Mouse (Mus musculus) MEL (cell line): ENCODE results near the gene Shroom4.

Experiments
- CTCF ChIP-seq, 3 experiments: IDR thresholded peaks in 2 of 3; conservative IDR thresholded peaks in 1 of 3; 2 replicates each; pipeline ENCODE4 v1.5.1; 2011 to 2012; ENCODE audit warnings: low read length in 3 of 3, low read depth in 2 of 3, mild to moderate bottlenecking in 2 of 3, improper control_type of control experiment in 1 of 3, inconsistent platforms in 1 of 3, mixed read lengths in 1 of 3, moderate library complexity in 1 of 3; ENCODE audit not compliant: control insufficient read depth in 1 of 3, insufficient read depth in 1 of 3, poor library complexity in 1 of 3, severe bottlenecking in 1 of 3
- E2F4 ChIP-seq: IDR thresholded peaks from 2 replicates; pipeline ENCODE4 v1.6.1; 2011; ENCODE audit warnings: low read depth, low read length, improper control_type of control experiment, borderline replicate concordance
- EP300 ChIP-seq, 2 experiments: IDR thresholded peaks; 2 replicates each; pipeline ENCODE4 v1.6.1; 2011; ENCODE audit warnings: improper control_type of control experiment in 2 of 2, low read length in 2 of 2, low read depth in 1 of 2, mild to moderate bottlenecking in 1 of 2
- GATA1 ChIP-seq: IDR thresholded peaks from 2 replicates; pipeline ENCODE4 v1.6.1; 2011; ENCODE audit warnings: low read depth, low read length, improper control_type of control experiment
- MYC ChIP-seq: IDR thresholded peaks from 2 replicates; pipeline ENCODE4 v1.6.1; 2011; ENCODE audit warnings: low read depth, mild to moderate bottlenecking, low read length, improper control_type of control experiment, moderate library complexity
- NELFE ChIP-seq: IDR thresholded peaks from 2 replicates; pipeline ENCODE4 v1.6.1; 2011; ENCODE audit warnings: low read depth, low read length, improper control_type of control experiment
- POLR2A ChIP-seq, 2 experiments: IDR thresholded peaks; 2 replicates each; pipeline ENCODE4 v1.6.1; 2011 to 2012; ENCODE audit warnings: low read length in 2 of 2, mild to moderate bottlenecking in 2 of 2, control low read depth in 1 of 2, improper control_type of control experiment in 1 of 2, low read depth in 1 of 2, moderate library complexity in 1 of 2; ENCODE audit not compliant: control insufficient read depth in 1 of 2, insufficient read depth in 1 of 2, poor library complexity in 1 of 2
- TCF12 ChIP-seq: IDR thresholded peaks from 2 replicates; pipeline ENCODE4 v1.6.1; 2014; ENCODE audit warnings: low read depth, mild to moderate bottlenecking, inconsistent platforms, low read length, improper control_type of control experiment, moderate library complexity
- UBTF ChIP-seq: IDR thresholded peaks from 2 replicates; pipeline ENCODE4 v1.6.1; 2012; ENCODE audit warnings: low read depth, mild to moderate bottlenecking, inconsistent platforms, low read length, improper control_type of control experiment, moderate library complexity, borderline replicate concordance; ENCODE audit not compliant: insufficient read depth
- USF1 ChIP-seq: IDR thresholded peaks from 2 replicates; pipeline ENCODE4 v1.6.1; 2014; ENCODE audit warnings: low read depth, mild to moderate bottlenecking, inconsistent platforms, low read length, improper control_type of control experiment, moderate library complexity
- USF2 ChIP-seq, 2 experiments: IDR thresholded peaks; 2 replicates each; pipeline ENCODE4 v1.6.1; 2011 to 2012; ENCODE audit warnings: improper control_type of control experiment in 2 of 2, low read length in 2 of 2, borderline replicate concordance in 1 of 2, inconsistent platforms in 1 of 2, low read depth in 1 of 2, mild to moderate bottlenecking in 1 of 2; ENCODE audit not compliant: insufficient read depth in 1 of 2
- ZNF384 ChIP-seq: IDR thresholded peaks from 2 replicates; pipeline ENCODE4 v1.6.1; 2012; ENCODE audit warnings: low read depth, mild to moderate bottlenecking, inconsistent platforms, low read length, improper control_type of control experiment

- TF ChIP-seq NELFE = no peak
- TF ChIP-seq EP300 (IDR thresholded peaks at IDR 0.05; ENCODE audit: low read depth in 1 of 2, low read length in 2 of 2) = no peak
- TF ChIP-seq CTCF (IDR thresholded peaks at IDR 0.05 in 2 of 3, conservative IDR thresholded peaks at IDR 0.05 in 1 of 3; ENCODE audit: control insufficient read depth in 1 of 3, insufficient read depth in 1 of 3, low read depth in 2 of 3, low read length in 3 of 3, poor library complexity in 1 of 3, severe bottlenecking in 1 of 3) = no peak
- no peak for TF ChIP-seq POLR2A (IDR thresholded peaks at IDR 0.05; ENCODE audit: control insufficient read depth in 1 of 2, insufficient read depth in 1 of 2, low read depth in 1 of 2, low read length in 2 of 2, poor library complexity in 1 of 2)
- no peak for TF ChIP-seq GATA1
- no peak for TF ChIP-seq E2F4
- TF ChIP-seq ZNF384 = no peak
- TF ChIP-seq USF1 = no peak
- TF ChIP-seq USF2 (IDR thresholded peaks at IDR 0.05; ENCODE audit: borderline replicate concordance in 1 of 2, insufficient read depth in 1 of 2, low read depth in 1 of 2, low read length in 2 of 2) = no peak
- TF ChIP-seq TCF12 = no peak
- TF ChIP-seq UBTF = no peak
- no peak for TF ChIP-seq MYC
Measured at GRCm38 (mm10) chrX:6594183-6594582, 194.5 kb downstream of the Shroom4 start.
